Mouse (Mus musculus) limb, embryonic 15.5 days (tissue): Measurements from ENCODE around the gene Ppp1r27. TPM values are rescaled to one million over a fixed set of nuclear protein-coding genes. Genes with fewer than 3 reads are reported as not detected.
"Not testable (repeated sequence)": the region's sequence is repeated elsewhere in the genome, so short reads cannot be mapped to it uniquely, and the experiment has no call there.

Source experiments
- ATAC-seq: fragments of 200-750 bp; cut with Nextera tagmentation; 2 replicates; pipeline ENCODE4 v1.8.0; 2017; ENCODE audit warnings: low read depth, moderate TSS enrichment; ENCODE audit not compliant: insufficient number of reproducible peaks, low FRiP score, low TSS enrichment
- H3K27ac ChIP-seq: fragments of 300-500 bp; sonication (generic); 2 replicates; pipeline ENCODE4 v1.5.1; 2015; ENCODE audit warnings: moderate library complexity, mild to moderate bottlenecking, inconsistent platforms
- H3K27me3 ChIP-seq: fragments of 300-500 bp; sonication (generic); 2 replicates; pipeline ENCODE4 v1.6.1; 2015; ENCODE audit warnings: inconsistent platforms
- H3K36me3 ChIP-seq: fragments of 300-500 bp; sonication (generic); 2 replicates; pipeline ENCODE4 v1.6.1; 2015; ENCODE audit warnings: inconsistent platforms
- H3K4me1 ChIP-seq: fragments of 300-500 bp; sonication (generic); 2 replicates; pipeline ENCODE4 v1.6.1; 2015; ENCODE audit warnings: inconsistent platforms
- H3K4me2 ChIP-seq: fragments of 300-500 bp; sonication (generic); 2 replicates; pipeline ENCODE4 v1.6.1; 2015; ENCODE audit warnings: mild to moderate bottlenecking, inconsistent platforms
- H3K4me3 ChIP-seq: fragments of 300-500 bp; sonication (generic); 2 replicates; pipeline ENCODE4 v1.5.1; 2015; ENCODE audit warnings: mild to moderate bottlenecking, inconsistent platforms
- H3K9ac ChIP-seq: fragments of 300-500 bp; sonication (generic); 2 replicates; pipeline ENCODE4 v1.6.1; 2015; ENCODE audit warnings: inconsistent platforms
- H3K9me3 ChIP-seq: fragments of 300-500 bp; sonication (generic); 2 replicates; pipeline ENCODE4 v1.6.1; 2016; ENCODE audit warnings: inconsistent platforms
- WGBS: fragments of 180-500 bp; shearing (Covaris S2); methylation state at CpG from one replicate; pipeline ENCODE4 v1.1.7; 2015; 5-methylcytosine and 5-hydroxymethylcytosine counted together
- polyA plus RNA-seq: library from polyadenylated mRNA; unstranded; fragments of >200 nt; fragmentation: Nextera tagmentation; extraction: Ambion mirVana; gene quantifications from 2 replicates; pipeline ENCODE4 v1.2.1, GENCODE M21; 2015

Gene Ppp1r27
- polyA plus RNA-seq, 1 experiment from 2014 or later = 3.2 TPM

DNA sequence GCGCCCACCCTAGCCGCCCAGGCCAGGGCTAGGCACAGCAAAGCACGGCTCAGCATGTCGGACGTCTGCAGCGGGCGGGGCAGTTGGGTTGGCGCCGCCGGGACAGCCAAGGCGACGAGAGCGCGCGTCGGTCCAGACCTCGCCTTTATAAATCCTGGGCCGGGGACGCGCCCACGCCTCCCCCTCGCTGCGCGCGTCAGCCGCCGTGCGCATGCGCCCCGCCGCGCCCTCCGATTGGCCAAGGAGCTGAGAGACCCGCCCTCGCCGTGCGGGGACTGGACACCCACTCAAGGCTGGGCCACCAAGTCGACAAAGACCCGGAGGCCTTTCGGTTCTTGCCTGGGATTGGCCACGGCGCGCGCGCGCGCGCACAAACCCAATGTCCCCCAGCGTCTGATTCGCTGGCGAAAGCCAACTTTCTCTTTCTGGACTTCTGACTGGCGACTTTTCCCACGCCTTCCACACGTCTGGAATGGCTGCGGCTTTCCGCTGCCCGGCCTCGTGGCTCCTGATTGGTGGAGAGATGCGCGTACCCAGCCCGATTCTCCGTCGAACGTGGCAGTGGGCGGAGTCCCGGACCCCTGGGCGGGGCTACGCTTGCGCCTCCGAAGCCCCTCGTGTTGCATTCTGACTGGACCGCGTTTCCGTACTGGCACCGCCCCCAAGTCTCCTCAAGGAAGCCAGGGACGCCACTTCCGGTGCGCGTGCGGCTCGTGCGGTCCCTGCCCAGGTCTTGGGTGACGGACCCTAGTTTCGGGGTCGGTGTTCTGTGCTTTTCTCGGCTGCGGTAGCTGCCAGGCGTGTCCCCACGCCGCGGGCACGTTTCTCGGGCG is 22.0 kb upstream of the Ppp1r27 start, which contains the start of gene P4hb:
P4hb (minus strand) TSS at position 502 of the 833 bp plus-strand sequence.
- Histone ChIP-seq H3K27ac (peak within 1 kb of the TSS; percentile 97), H3K36me3 (peaks cover 40% of the 10 kb centered on the region), H3K9me3 (no peaks in the 10 kb centered on the region), H3K9ac (peak within 1 kb of the TSS; percentile 94), H3K4me2 (peak within 1 kb of the TSS; percentile 76), H3K27me3 (no peaks in the 10 kb centered on the region), H3K4me1 (peaks cover 28% of the 10 kb centered on the region), H3K4me3 (peak within 1 kb of the TSS; percentile 80)
- under 1% methylated on average over 94 of the region's 94 CpGs for WGBS
- peak; percentile 96 for ATAC-seq

DNA sequence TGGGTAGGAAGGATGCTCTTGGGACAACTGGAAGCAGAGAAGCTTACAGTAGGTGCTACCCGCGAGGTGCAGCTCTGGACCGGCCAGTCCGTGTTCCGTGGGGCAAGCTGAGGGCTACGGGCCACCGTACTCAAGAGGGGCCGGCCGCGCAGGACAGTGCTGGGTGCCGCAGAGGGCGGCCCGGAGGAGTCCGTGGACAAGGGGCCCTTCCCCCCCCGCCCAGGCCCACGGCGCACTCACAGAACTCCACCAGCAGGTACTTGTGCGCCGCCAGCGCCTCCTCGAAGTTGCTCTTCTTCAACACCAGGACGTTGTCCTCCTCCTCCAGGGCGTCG is 21.5 kb upstream of the Ppp1r27 start:
- Histone ChIP-seq H3K9ac (peak overlapping the region; percentile 94), H3K27ac (peak overlapping the region; percentile 97), H3K9me3 (no peaks in the 10 kb centered on the region), H3K36me3 (peaks cover 40% of the 10 kb centered on the region), H3K4me2 (peak overlapping the region; percentile 76), H3K4me1 (peaks cover 28% of the 10 kb centered on the region), H3K4me3 (peak overlapping the region; percentile 80), H3K27me3 (no peaks in the 10 kb centered on the region)
- ATAC-seq = peak; percentile 8; the same call in 1 of the 2 replicates
- 0% methylated on average over 23 of the region's 24 CpGs for WGBS

DNA sequence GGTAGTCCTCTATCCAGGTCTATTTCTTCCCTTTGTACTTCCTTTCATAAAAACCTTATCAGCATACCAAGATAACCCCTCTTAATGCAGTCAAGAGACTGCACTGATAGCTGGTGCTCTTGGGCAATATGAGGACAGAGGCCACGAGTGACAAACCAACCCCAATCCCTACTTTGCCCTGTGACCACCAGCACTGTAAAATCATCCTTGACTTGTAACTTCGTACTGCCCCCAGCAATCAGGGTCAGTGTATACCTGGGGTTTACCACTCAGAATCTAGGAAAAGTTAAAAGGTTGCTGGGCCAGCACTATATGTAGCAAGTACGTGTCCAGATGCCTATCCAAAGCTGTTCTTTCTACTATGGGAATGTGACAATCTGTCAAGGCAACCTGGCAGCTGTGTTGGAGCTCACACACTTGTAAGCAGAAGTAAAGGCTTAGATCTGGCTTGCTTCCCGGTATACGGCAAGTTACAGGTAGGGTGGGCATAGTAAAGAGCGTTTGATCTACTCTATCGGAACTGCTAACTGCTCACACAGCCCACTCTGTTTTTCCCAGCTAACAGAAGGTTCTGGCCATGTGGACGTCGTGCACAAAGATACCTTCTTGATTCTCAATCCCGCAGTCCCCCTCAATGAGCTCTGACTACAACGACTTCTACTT is 21.0 kb upstream of the Ppp1r27 start:
- Histone ChIP-seq H3K4me3 (peak overlapping the region; percentile 80), H3K27ac (peak overlapping the region; percentile 97), H3K27me3 (no peaks in the 10 kb centered on the region), H3K36me3 (peaks cover 40% of the 10 kb centered on the region), H3K4me2 (peak overlapping the region; percentile 76), H3K4me1 (peaks cover 28% of the 10 kb centered on the region), H3K9ac (peak overlapping the region; percentile 94), H3K9me3 (no peaks in the 10 kb centered on the region)
- ATAC-seq = no peak
- 8% methylated on average over 11 of the region's 11 CpGs for WGBS

DNA sequence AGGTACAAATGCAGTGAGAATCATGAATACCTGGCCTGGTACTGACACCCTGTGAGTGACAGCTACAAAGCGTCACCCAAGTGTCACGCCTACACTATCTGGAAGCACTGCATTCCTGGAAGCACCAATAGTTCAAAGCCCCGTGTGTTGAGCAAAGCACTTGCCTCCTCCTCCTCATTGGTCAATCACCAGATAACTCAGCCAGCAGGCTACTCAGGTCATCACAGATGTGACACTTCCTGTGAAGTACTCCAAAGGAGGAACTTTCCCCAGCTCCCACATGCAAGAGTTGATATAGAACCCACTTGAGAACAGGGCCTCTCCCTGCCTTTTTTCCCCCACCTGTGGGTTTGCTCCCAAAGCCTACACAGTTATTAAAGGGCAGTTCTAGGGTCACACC is 20.2 kb upstream of the Ppp1r27 start:
- Histone ChIP-seq H3K27ac (no peak overlapping the region), H3K4me3 (peak overlapping the region; percentile 80), H3K4me1 (peaks cover 28% of the 10 kb centered on the region), H3K9me3 (no peaks in the 10 kb centered on the region), H3K9ac (peak overlapping the region; percentile 94), H3K4me2 (peak overlapping the region; percentile 76), H3K27me3 (no peaks in the 10 kb centered on the region), H3K36me3 (peaks cover 46% of the 10 kb centered on the region)
- ATAC-seq = no peak
- WGBS = 71% methylated on average over 3 of the region's 3 CpGs

DNA sequence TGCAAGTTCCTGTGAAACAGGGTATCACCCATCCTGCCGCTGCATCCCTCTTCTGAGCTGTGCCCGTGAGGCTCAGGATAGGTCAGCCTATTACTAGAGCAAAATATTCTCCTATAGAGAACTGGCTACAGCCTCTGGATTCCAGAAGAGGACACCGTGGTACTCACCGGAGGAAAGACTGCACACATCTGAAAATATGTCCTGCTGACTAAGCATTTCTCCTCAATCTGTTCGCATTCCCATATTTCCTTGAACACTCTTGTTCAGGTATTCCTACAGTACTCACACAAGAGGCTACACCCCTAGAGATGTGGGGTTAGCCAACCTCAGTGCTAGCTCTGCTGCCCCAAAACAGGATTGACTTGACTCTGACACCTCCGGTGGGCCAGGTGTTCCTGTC is 17.4 kb upstream of the Ppp1r27 start:
- no peaks in the 10 kb centered on the region for H3K9me3 ChIP-seq
- H3K27me3 ChIP-seq = no peaks in the 10 kb centered on the region
- H3K4me1 ChIP-seq = peaks cover 20% of the 10 kb centered on the region
- 88% methylated on average over 6 of the region's 6 CpGs for WGBS
- H3K27ac ChIP-seq = no peak overlapping the region
- no peak overlapping the region for H3K4me2 ChIP-seq
- H3K4me3 ChIP-seq = no peak overlapping the region
- H3K36me3 ChIP-seq = peaks cover 73% of the 10 kb centered on the region
- ATAC-seq = no peak
- H3K9ac ChIP-seq = no peak overlapping the region

DNA sequence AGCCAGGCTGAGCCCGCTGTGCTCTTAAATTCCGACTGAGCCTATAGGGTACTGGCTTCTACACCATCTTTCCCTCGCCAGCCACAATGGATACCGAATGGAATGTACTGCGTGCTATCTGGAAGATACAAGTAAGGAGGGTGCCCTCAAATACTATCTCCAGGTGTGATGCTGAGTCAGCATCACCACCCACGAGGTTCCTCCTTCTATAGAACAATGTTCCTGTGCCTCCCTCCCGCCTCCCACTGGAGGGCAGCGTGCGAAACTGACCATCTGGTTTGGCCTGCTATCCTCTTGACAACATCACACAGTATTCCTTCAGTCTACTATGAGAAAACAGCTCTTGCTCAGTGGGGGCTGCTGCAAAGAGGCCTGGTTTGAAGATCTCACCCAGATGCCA is 14.2 kb upstream of the Ppp1r27 start:
- H3K27me3 ChIP-seq = no peaks in the 10 kb centered on the region
- H3K9ac ChIP-seq = no peak overlapping the region
- H3K4me2 ChIP-seq = no peak overlapping the region
- no peak overlapping the region for H3K27ac ChIP-seq
- 84% methylated on average over 9 of the region's 9 CpGs for WGBS
- ATAC-seq = no peak
- no peaks in the 10 kb centered on the region for H3K9me3 ChIP-seq
- H3K4me3 ChIP-seq = no peak overlapping the region
- H3K36me3 ChIP-seq = peaks cover 92% of the 10 kb centered on the region
- peaks cover 5% of the 10 kb centered on the region for H3K4me1 ChIP-seq

DNA sequence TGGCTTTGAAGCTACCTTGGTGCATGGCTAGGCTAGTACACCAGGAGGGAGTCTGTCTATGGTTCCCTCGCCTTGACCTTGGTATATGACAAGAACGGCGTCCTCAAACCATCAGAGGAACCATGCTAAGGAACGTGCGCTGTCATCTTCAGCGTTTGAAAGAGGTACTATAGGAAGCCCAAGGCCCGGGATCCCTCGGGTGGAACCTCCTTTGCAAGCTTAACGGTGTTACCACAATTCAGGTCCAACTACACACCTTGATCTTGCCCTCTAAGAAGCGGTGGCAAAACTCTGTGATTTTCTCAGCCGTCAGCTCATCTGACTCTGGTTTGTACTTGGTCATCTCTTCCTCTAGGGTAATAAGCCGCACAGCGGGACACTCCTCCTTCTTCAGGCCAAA is 12.0 kb upstream of the Ppp1r27 start:
- Histone ChIP-seq H3K36me3 (peaks cover 91% of the 10 kb centered on the region), H3K4me1 (no peaks in the 10 kb centered on the region), H3K4me3 (no peak overlapping the region), H3K9ac (no peak overlapping the region), H3K4me2 (no peak overlapping the region), H3K27ac (no peak overlapping the region), H3K27me3 (no peaks in the 10 kb centered on the region), H3K9me3 (no peaks in the 10 kb centered on the region)
- 95% methylated on average over 13 of the region's 13 CpGs for WGBS
- ATAC-seq = no peak

DNA sequence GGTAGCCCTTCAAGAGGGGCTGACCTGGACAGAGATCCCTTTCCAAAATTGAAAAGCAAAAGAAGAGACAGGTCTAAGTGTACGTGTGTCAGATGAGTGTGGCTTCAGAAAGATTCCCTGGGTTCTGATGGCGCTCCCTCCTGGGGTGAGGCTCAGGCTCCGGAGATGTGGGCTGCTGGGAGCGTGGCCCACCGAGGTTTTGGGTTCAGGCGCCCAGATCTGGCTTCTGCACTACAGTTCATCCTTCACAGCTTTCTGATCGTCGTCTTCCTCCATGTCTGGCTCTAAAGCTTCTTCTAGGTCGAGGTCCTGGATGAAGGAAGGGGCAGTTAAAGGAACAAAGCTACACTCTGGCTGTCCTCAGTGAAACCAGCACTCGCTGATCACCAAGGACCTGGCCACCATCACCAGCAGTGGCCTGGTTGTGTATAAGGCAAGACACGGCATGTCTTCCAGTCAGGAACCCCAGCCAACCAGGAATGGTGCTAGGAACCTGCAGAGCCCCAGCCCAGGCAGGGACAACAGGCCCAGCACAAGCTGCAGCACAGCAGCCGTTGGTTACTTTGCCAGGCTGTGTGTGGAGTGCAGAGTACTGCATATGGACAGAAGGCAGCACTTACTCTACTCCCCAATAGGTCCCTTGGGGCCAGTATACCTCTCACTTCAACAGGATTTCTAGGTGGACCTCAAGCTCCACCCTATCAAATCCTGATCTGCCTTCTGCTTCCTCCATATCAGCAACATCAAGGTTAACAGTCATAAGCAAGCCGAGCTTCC is 10.2 kb upstream of the Ppp1r27 start:
- no peak overlapping the region for H3K27ac ChIP-seq
- ATAC-seq = no peak
- WGBS = 91% methylated on average over 13 of the region's 13 CpGs
- no peak overlapping the region for H3K4me3 ChIP-seq
- H3K9me3 ChIP-seq = no peaks in the 10 kb centered on the region
- no peaks in the 10 kb centered on the region for H3K27me3 ChIP-seq
- H3K36me3 ChIP-seq = peaks cover 75% of the 10 kb centered on the region
- H3K4me2 ChIP-seq = no peak overlapping the region
- no peaks in the 10 kb centered on the region for H3K4me1 ChIP-seq
- no peak overlapping the region for H3K9ac ChIP-seq

DNA sequence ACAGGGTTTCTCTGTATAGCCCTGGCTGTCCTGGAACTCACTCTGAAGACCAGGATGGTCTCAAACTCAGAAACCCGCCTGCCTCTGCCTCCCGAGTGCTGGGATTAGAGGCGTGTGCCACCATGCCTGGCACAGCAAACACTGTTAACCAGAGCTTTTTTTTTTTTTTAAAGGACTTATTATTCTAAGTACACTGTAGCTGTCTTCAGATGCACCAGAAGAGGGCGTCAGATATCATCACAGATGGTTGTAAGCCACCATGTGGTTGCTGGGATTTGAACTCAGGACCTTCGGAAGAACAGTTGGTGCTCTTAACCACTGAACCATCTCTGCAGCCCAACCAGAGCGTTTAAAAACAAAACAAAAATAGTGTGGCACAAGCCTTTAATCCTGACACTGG is 7.9 kb upstream of the Ppp1r27 start:
- not testable (repeated sequence) for H3K9ac ChIP-seq, H3K9me3 ChIP-seq, H3K4me3 ChIP-seq, H3K27ac ChIP-seq, H3K4me1 ChIP-seq, ATAC-seq, H3K4me2 ChIP-seq, H3K27me3 ChIP-seq
- peaks cover 52% of the 10 kb centered on the region for H3K36me3 ChIP-seq
- WGBS = 90% methylated on average over 6 of the region's 6 CpGs

DNA sequence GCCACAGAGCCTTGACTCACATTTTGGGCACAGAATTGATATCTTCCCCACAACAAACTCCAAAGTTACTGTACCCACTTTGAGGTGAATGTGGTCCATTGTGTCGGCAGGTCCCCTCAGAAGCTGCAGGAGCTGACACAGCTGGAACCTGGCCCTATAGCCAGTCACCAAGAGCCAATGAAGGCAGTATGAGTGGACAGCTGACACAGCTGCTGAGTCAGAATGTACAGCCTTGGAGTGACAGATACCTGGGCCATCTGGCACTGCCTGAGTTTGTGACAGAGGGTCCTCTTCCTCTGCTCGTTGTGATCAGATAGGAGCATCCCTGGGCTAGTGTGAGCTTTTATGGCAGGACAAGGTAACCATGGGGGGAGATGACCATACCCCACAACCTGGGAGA is 4.3 kb upstream of the Ppp1r27 start:
- Histone ChIP-seq H3K4me1 (peaks cover 6% of the 10 kb centered on the region), H3K9me3 (no peaks in the 10 kb centered on the region), H3K9ac (no peak overlapping the region), H3K36me3 (peaks cover 16% of the 10 kb centered on the region), H3K4me2 (no peak overlapping the region), H3K27ac (no peak overlapping the region), H3K27me3 (no peaks in the 10 kb centered on the region), H3K4me3 (no peak overlapping the region)
- WGBS = 65% methylated on average over 2 of the region's 2 CpGs
- no peak for ATAC-seq

DNA sequence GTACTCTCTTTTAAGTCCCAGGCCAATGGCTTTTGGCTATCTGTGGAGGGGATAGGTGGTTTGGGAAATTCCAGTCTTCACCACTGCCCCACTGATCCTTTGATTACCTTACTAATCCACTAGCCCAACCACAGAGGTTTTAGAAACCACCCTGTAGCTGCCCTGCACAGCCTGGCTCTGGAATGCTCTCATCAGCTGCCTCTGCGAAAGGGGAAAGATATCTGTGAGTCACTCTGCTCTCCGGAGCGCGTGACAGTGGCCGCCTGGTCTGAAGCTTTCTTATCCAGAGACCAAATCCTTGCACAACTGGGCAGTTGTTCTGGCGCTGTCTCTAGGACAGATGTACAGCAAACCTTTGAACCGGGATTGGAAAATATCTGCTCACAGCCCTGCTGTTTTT is 3.9 kb upstream of the Ppp1r27 start:
- H3K9ac ChIP-seq = no peak overlapping the region
- H3K27me3 ChIP-seq = no peaks in the 10 kb centered on the region
- no peaks in the 10 kb centered on the region for H3K9me3 ChIP-seq
- peaks cover 10% of the 10 kb centered on the region for H3K4me1 ChIP-seq
- no peak overlapping the region for H3K4me2 ChIP-seq
- H3K4me3 ChIP-seq = no peak overlapping the region
- peaks cover 12% of the 10 kb centered on the region for H3K36me3 ChIP-seq
- ATAC-seq = no peak
- no peak overlapping the region for H3K27ac ChIP-seq
- 76% methylated on average over 7 of the region's 7 CpGs for WGBS

DNA sequence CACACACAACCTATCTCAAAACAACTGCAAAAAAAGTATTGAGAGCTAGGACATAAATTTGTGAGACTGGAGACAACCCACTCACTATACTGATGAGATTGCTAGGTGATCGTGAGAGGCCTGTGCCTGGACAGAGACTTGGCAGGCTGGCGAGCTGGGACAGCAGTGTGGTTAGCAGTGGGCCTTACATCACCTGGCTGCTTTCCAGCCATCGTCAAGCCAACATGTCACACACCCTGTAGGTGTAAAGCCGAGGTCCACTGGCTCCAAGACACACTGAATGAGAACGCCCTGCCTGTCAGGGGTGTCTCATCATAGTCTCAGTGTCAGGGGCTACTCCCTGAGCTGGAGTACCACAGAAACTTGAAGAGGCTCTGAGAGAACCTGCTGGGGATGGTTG is 1.8 kb upstream of the Ppp1r27 start:
- Histone ChIP-seq H3K4me1 (peaks cover 22% of the 10 kb centered on the region), H3K9ac (no peak overlapping the region), H3K4me3 (no peak overlapping the region), H3K9me3 (no peaks in the 10 kb centered on the region), H3K4me2 (no peak overlapping the region), H3K36me3 (0 out of 2 replicates have a peak, but pooled peaks cover 2% of the 10 kb centered on the region), H3K27ac (no peak overlapping the region), H3K27me3 (no peaks in the 10 kb centered on the region)
- ATAC-seq = no peak
- WGBS = 72% methylated on average over 5 of the region's 5 CpGs
